Mouse (Mus musculus) embryo, embryonic 9.5 days (tissue): ENCODE measurements at regions not wholly inside any gene's neighbourhood (a gene's known extent, or its start where the extent isn't known, plus 50 kb on each side); places are given as distances from the start of the nearest gene placed in this dataset.
A peak's percentile ranks its signal among the peaks of the same experiment; 100 is the strongest.
"Not testable (repeated sequence)": the region's sequence is repeated elsewhere in the genome, so short reads cannot be mapped to it uniquely, and the experiment has no call there.

Experiments
- DNase-seq: peaks from one replicate; pipeline ENCODE4 v3.0.0-alpha.2; 2017; ENCODE audit errors: extremely low spot score

GRCm38 (mm10) chr5:3141841-3142240 lies 199.4 kb upstream of the Cdk6 start:
- not testable (repeated sequence) for DNase-seq

- DNase-seq: peak; percentile 23
Observed at GRCm38 (mm10) chr5:3146544-3147295, 194.6 kb upstream of the Cdk6 start.

- peak; percentile 39 for DNase-seq
Observed at GRCm38 (mm10) chr5:3149886-3150285, 191.4 kb upstream of the Cdk6 start.

GRCm38 (mm10) chr5:3150766-3151165 lies 190.5 kb upstream of the Cdk6 start:
- DNase-seq: not testable (repeated sequence)

GRCm38 (mm10) chr5:3151534-3152148 lies 189.6 kb upstream of the Cdk6 start:
- DNase-seq: peak; percentile 32

GRCm38 (mm10) chr5:3152149-3152865 lies 189.0 kb upstream of the Cdk6 start:
- DNase-seq: peak; percentile 66

GRCm38 (mm10) chr5:3165511-3165910 lies 175.8 kb upstream of the Cdk6 start:
- DNase-seq: not testable (repeated sequence)

- DNase-seq: not testable (repeated sequence)
Observed at GRCm38 (mm10) chr5:3166496-3166895, 174.8 kb upstream of the Cdk6 start.

- not testable (repeated sequence) for DNase-seq
Observed at GRCm38 (mm10) chr5:3193592-3193991, 147.7 kb upstream of the Cdk6 start.

GRCm38 (mm10) chr5:3197952-3198841 lies 143.1 kb upstream of the Cdk6 start:
- peak; percentile 18 for DNase-seq

GRCm38 (mm10) chr5:3198869-3199550 lies 142.3 kb upstream of the Cdk6 start:
- not testable (repeated sequence) for DNase-seq

- not testable (repeated sequence) for DNase-seq
Observed at GRCm38 (mm10) chr5:3206160-3206559, 135.1 kb upstream of the Cdk6 start.

- not testable (repeated sequence) for DNase-seq
Observed at GRCm38 (mm10) chr5:3208293-3208692, 133.0 kb upstream of the Cdk6 start.

GRCm38 (mm10) chr5:3211284-3211683 lies 130.0 kb upstream of the Cdk6 start:
- DNase-seq: no peak

GRCm38 (mm10) chr5:3216053-3216452 lies 125.2 kb upstream of the Cdk6 start:
- no peak for DNase-seq

- DNase-seq: no peak
Observed at GRCm38 (mm10) chr5:3219230-3219629, 122.1 kb upstream of the Cdk6 start.

- DNase-seq: no peak
Observed at GRCm38 (mm10) chr5:3219770-3220169, 121.5 kb upstream of the Cdk6 start.

GRCm38 (mm10) chr5:3223819-3224218 lies 117.5 kb upstream of the Cdk6 start:
- peak; percentile 6 for DNase-seq

- not testable (repeated sequence) for DNase-seq
Observed at GRCm38 (mm10) chr5:3224392-3225054, 116.8 kb upstream of the Cdk6 start.

- DNase-seq: not testable (repeated sequence)
Observed at GRCm38 (mm10) chr5:3225358-3225757, 115.9 kb upstream of the Cdk6 start.
